In genomic region chr19:45036867-45037266, GRCm38 (mm10) we compare ENCODE assay signal across 10 mouse cellular contexts. TPM values are rescaled to one million over a fixed set of nuclear protein-coding genes. Genes with fewer than 3 reads are reported as not detected.
DNase-seq lines count a peak whose midpoint lies in the region; ATAC-seq and TF ChIP-seq lines count a peak whose summit lies in the region.
"Had no signal": no experiment of that assay in that cellular context is flagged by ENCODE, and none has a peak within 500 bp of the region (broad histone marks: within the 10 kb centered on the region; RNA-seq: fewer than 3 reads in every experiment).

No protein-coding gene starts in this region.

- H3K9ac ChIP-seq in forebrain, embryonic 16.5 days (replicated peaks; ENCODE audit: low read depth, low read length), result no peak overlapping the region
- H3K9ac ChIP-seq in liver, embryonic 13.5 days, result no peak overlapping the region
- no peak overlapping the region for H3K9ac ChIP-seq in forebrain, embryonic 12.5 days
- H3K9ac ChIP-seq: heart, embryonic 15.5 days; neural tube, embryonic 12.5 days had no signal

- H3K27me3 ChIP-seq in forebrain, embryonic 10.5 days (ENCODE audit: poor library complexity, severe bottlenecking), result peaks cover 60% of the 10 kb centered on the region
- H3K27me3 ChIP-seq in forebrain, embryonic 16.5 days (replicated peaks; ENCODE audit: control insufficient read depth, insufficient read depth, low read length), result no peaks in the 10 kb centered on the region
- H3K27me3 ChIP-seq in liver, embryonic 13.5 days, result peaks cover 39% of the 10 kb centered on the region
- H3K27me3 ChIP-seq in splenic B cell, adult 2 months (ENCODE audit: control insufficient read depth, insufficient read depth, low read length, poor library complexity, severe bottlenecking), result no peaks in the 10 kb centered on the region
- H3K27me3 ChIP-seq in forebrain, embryonic 12.5 days, result peaks cover 36% of the 10 kb centered on the region

- no peak for ATAC-seq in forebrain, embryonic 16.5 days
- peak; percentile 47; the same call in 1 of the 2 replicates for ATAC-seq in liver, embryonic 13.5 days (ENCODE audit: low read depth)
- no peak for ATAC-seq in forebrain, embryonic 12.5 days (ENCODE audit: low FRiP score)

- peaks cover 42% of the 10 kb centered on the region for H3K4me1 ChIP-seq in forebrain, embryonic 10.5 days
- 0 out of 2 replicates have a peak, but pooled peaks cover 2% of the 10 kb centered on the region for H3K4me1 ChIP-seq in forebrain, embryonic 16.5 days (replicated peaks; ENCODE audit: control insufficient read depth, insufficient read depth, low read length)
- no peaks in the 10 kb centered on the region for H3K4me1 ChIP-seq in embryonic fibroblast, embryonic 13.5 days (ENCODE audit: control insufficient read depth, insufficient read depth, low read length)
- H3K4me1 ChIP-seq in liver, embryonic 13.5 days (replicated peaks), result no peaks in the 10 kb centered on the region
- 0 out of 2 replicates have a peak, but pooled peaks cover 15% of the 10 kb centered on the region for H3K4me1 ChIP-seq in forebrain, embryonic 12.5 days

- no peaks in the 10 kb centered on the region for H3K36me3 ChIP-seq in forebrain, embryonic 10.5 days (replicated peaks)
- no peaks in the 10 kb centered on the region for H3K36me3 ChIP-seq in forebrain, embryonic 16.5 days (ENCODE audit: control insufficient read depth, insufficient read depth)
- H3K36me3 ChIP-seq in liver, embryonic 13.5 days, result no peaks in the 10 kb centered on the region
- no peaks in the 10 kb centered on the region for H3K36me3 ChIP-seq in splenic B cell, adult 2 months (ENCODE audit: control insufficient read depth, insufficient read depth, low read length, poor library complexity, severe bottlenecking)
- H3K36me3 ChIP-seq in forebrain, embryonic 12.5 days (replicated peaks), result no peaks in the 10 kb centered on the region
- H3K36me3 ChIP-seq: heart, embryonic 15.5 days; neural tube, embryonic 12.5 days had no signal

- WGBS in forebrain, embryonic 10.5 days, result 27% methylated on average over 16 of the region's 16 CpGs
- 28% methylated on average over 16 of the region's 16 CpGs for WGBS in forebrain, embryonic 16.5 days
- 34% methylated on average over 16 of the region's 16 CpGs for WGBS in liver, embryonic 13.5 days (ENCODE audit: insufficient replicate concordance)
- 32% methylated on average over 16 of the region's 16 CpGs for WGBS in forebrain, embryonic 12.5 days

- peak; percentile 60; the same call in 1 of the 2 replicates for TF ChIP-seq CTCF in embryonic fibroblast, embryonic 13.5 days (IDR thresholded peaks at IDR 0.05; ENCODE audit: borderline replicate concordance, insufficient read depth, low read length)

- H3K9me3 ChIP-seq in forebrain, embryonic 10.5 days, result no peaks in the 10 kb centered on the region
- H3K9me3 ChIP-seq in forebrain, embryonic 16.5 days (ENCODE audit: control insufficient read depth, low read length), result no peaks in the 10 kb centered on the region
- H3K9me3 ChIP-seq in liver, embryonic 13.5 days (replicated peaks), result no peaks in the 10 kb centered on the region
- no peaks in the 10 kb centered on the region for H3K9me3 ChIP-seq in forebrain, embryonic 12.5 days
- H3K9me3 ChIP-seq: heart, embryonic 15.5 days; neural tube, embryonic 12.5 days had no signal

- peak overlapping the region; percentile 31; the same call in 1 of the 2 replicates for H3K27ac ChIP-seq in forebrain, embryonic 10.5 days
- H3K27ac ChIP-seq in forebrain, embryonic 16.5 days (ENCODE audit: low read length), result no peak overlapping the region
- H3K27ac ChIP-seq in embryonic fibroblast, embryonic 13.5 days (ENCODE audit: insufficient read depth, low read length), result no peak overlapping the region
- H3K27ac ChIP-seq in liver, embryonic 13.5 days, result no peak overlapping the region
- H3K27ac ChIP-seq in forebrain, embryonic 12.5 days, result no peak overlapping the region
- H3K27ac ChIP-seq: heart, embryonic 15.5 days; neural tube, embryonic 12.5 days had no signal

- TF ChIP-seq POLR2A in embryonic fibroblast, embryonic 13.5 days (IDR thresholded peaks at IDR 0.05; ENCODE audit: low read depth, low read length), result no peak

- no peak for DNase-seq in forebrain, embryonic 10.5 days (ENCODE audit: extremely low spot score, low spot score)
- peak; percentile 66 to 87 for DNase-seq in spleen, postnatal 4 days (ENCODE audit: low spot score in 2 of 2)
- DNase-seq in spleen, adult 12 weeks (ENCODE audit: low spot score), result no peak
- peak; percentile 47 for DNase-seq in liver, embryonic 13.5 days
- peak; percentile 66 for DNase-seq in splenic B cell, adult 2 months (ENCODE audit: low read depth, low spot score)

- no peak overlapping the region for H3K4me3 ChIP-seq in forebrain, embryonic 10.5 days
- no peak overlapping the region for H3K4me3 ChIP-seq in forebrain, embryonic 16.5 days (replicated peaks; ENCODE audit: low read length)
- H3K4me3 ChIP-seq in embryonic fibroblast, embryonic 13.5 days (ENCODE audit: insufficient read depth, low read length), result no peak overlapping the region
- H3K4me3 ChIP-seq in liver, embryonic 13.5 days (replicated peaks), result no peak overlapping the region
- H3K4me3 ChIP-seq in forebrain, embryonic 12.5 days (replicated peaks), result no peak overlapping the region
- H3K4me3 ChIP-seq: heart, embryonic 15.5 days; neural tube, embryonic 12.5 days had no signal

- no peak overlapping the region for H3K4me2 ChIP-seq in forebrain, embryonic 16.5 days (ENCODE audit: low read length)
- H3K4me2 ChIP-seq in liver, embryonic 13.5 days, result no peak overlapping the region
- no peak overlapping the region for H3K4me2 ChIP-seq in forebrain, embryonic 12.5 days
- H3K4me2 ChIP-seq: heart, embryonic 15.5 days; neural tube, embryonic 12.5 days had no signal

RNA-seq across cellular contexts. Expression of gene Pdzd7, which starts 8.7 kb away (rescaled TPM):
- polyA plus RNA-seq in forebrain, embryonic 10.5 days (2016; fragmentation: Nextera tagmentation; extraction: Ambion mirVana), result 0.15 and 0.25 TPM in 2 replicates
- polyA plus RNA-seq in forebrain, embryonic 16.5 days (2015; fragmentation: Nextera tagmentation; extraction: Ambion mirVana), result 1.9 and 2.7 TPM in 2 replicates
- 0.42 and 0.74 TPM in 2 replicates for polyA plus RNA-seq in embryonic fibroblast, embryonic 13.5 days (2011; ENCODE audit: insufficient read length, low read depth, missing spikeins)
- not detected in 2 replicates for polyA plus RNA-seq in liver, embryonic 13.5 days (2015; fragmentation: Nextera tagmentation; extraction: Ambion mirVana)
- 0.45 and 0.50 TPM in 2 replicates for polyA plus RNA-seq in forebrain, embryonic 12.5 days (2016; fragmentation: Nextera tagmentation; extraction: Ambion mirVana)

RNA-seq across cellular contexts. Expression of gene Sfxn3, which starts 10.4 kb away (rescaled TPM):
- 6.3 and 6.9 TPM in 2 replicates for polyA plus RNA-seq in forebrain, embryonic 10.5 days (2016; fragmentation: Nextera tagmentation; extraction: Ambion mirVana)
- 69.5 and 80.3 TPM in 2 replicates for polyA plus RNA-seq in forebrain, embryonic 16.5 days (2015; fragmentation: Nextera tagmentation; extraction: Ambion mirVana)
- 94.9 and 96.8 TPM in 2 replicates for polyA plus RNA-seq in embryonic fibroblast, embryonic 13.5 days (2011; ENCODE audit: insufficient read length, low read depth, missing spikeins)
- polyA plus RNA-seq in liver, embryonic 13.5 days (2015; fragmentation: Nextera tagmentation; extraction: Ambion mirVana), result 2.4 and 2.9 TPM in 2 replicates
- polyA plus RNA-seq in forebrain, embryonic 12.5 days (2016; fragmentation: Nextera tagmentation; extraction: Ambion mirVana), result 30.3 and 30.4 TPM in 2 replicates

RNA-seq across cellular contexts. Expression of gene Lzts2, which starts 22.7 kb away (rescaled TPM):
- 47.9 and 52.4 TPM in 2 replicates for polyA plus RNA-seq in forebrain, embryonic 10.5 days (2016; fragmentation: Nextera tagmentation; extraction: Ambion mirVana)
- 18.2 and 19.5 TPM in 2 replicates for polyA plus RNA-seq in forebrain, embryonic 16.5 days (2015; fragmentation: Nextera tagmentation; extraction: Ambion mirVana)
- 54.1 and 62.0 TPM in 2 replicates for polyA plus RNA-seq in embryonic fibroblast, embryonic 13.5 days (2011; ENCODE audit: insufficient read length, low read depth, missing spikeins)
- polyA plus RNA-seq in liver, embryonic 13.5 days (2015; fragmentation: Nextera tagmentation; extraction: Ambion mirVana), result 6.9 and 8.3 TPM in 2 replicates
- 48.7 and 51.4 TPM in 2 replicates for polyA plus RNA-seq in forebrain, embryonic 12.5 days (2016; fragmentation: Nextera tagmentation; extraction: Ambion mirVana)

RNA-seq across cellular contexts. Expression of gene Mrpl43, which starts 30.6 kb away (rescaled TPM):
- 71.4 and 75.0 TPM in 2 replicates for polyA plus RNA-seq in forebrain, embryonic 10.5 days (2016; fragmentation: Nextera tagmentation; extraction: Ambion mirVana)
- polyA plus RNA-seq in forebrain, embryonic 16.5 days (2015; fragmentation: Nextera tagmentation; extraction: Ambion mirVana), result 76.9 and 81.8 TPM in 2 replicates
- polyA plus RNA-seq in embryonic fibroblast, embryonic 13.5 days (2011; ENCODE audit: insufficient read length, low read depth, missing spikeins), result 31.1 and 36.9 TPM in 2 replicates
- 40.2 and 42.4 TPM in 2 replicates for polyA plus RNA-seq in liver, embryonic 13.5 days (2015; fragmentation: Nextera tagmentation; extraction: Ambion mirVana)
- 71.0 and 75.8 TPM in 2 replicates for polyA plus RNA-seq in forebrain, embryonic 12.5 days (2016; fragmentation: Nextera tagmentation; extraction: Ambion mirVana)

RNA-seq across cellular contexts. Expression of gene Twnk, which starts 31.4 kb away (rescaled TPM):
- polyA plus RNA-seq in forebrain, embryonic 10.5 days (2016; fragmentation: Nextera tagmentation; extraction: Ambion mirVana), result 34.5 and 35.8 TPM in 2 replicates
- 24.6 and 25.5 TPM in 2 replicates for polyA plus RNA-seq in forebrain, embryonic 16.5 days (2015; fragmentation: Nextera tagmentation; extraction: Ambion mirVana)
- polyA plus RNA-seq in embryonic fibroblast, embryonic 13.5 days (2011; ENCODE audit: insufficient read length, low read depth, missing spikeins), result 7.8 and 8.3 TPM in 2 replicates
- polyA plus RNA-seq in liver, embryonic 13.5 days (2015; fragmentation: Nextera tagmentation; extraction: Ambion mirVana), result 13.2 and 14.3 TPM in 2 replicates
- polyA plus RNA-seq in forebrain, embryonic 12.5 days (2016; fragmentation: Nextera tagmentation; extraction: Ambion mirVana), result 23.5 and 23.9 TPM in 2 replicates

Comparison
In these comparisons a context has a peak if more than half of its experiments do, and no peak if none do; other contexts are left out.
1. DNase-seq: peak in spleen, postnatal 4 days (2 of 2), liver, embryonic 13.5 days (single experiment) and splenic B cell, adult 2 months (single experiment); none in forebrain, embryonic 10.5 days (single experiment) and spleen, adult 12 weeks (single experiment).